Mouse (Mus musculus): ENCODE data around the gene Rab44.

DNA sequence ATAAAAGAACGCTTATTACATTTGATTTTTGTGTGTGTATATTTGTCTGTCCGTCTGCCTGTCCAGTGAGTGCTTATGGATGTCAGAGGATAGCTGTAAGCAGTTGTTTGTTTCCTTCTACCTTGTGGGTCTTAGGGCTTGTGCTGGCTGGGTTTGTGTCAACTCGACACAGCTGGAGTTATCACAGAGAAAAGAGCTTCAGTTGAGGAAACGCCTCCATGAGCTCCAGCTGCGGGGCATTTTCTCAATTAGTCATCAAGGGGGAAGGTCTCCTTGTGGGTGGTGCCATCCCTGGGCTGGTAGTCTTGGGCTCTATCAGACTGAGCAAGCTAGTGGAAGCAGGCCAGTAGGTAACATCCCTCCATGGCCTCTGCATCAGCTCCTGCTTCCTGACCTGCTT lies 46.1 kb upstream of the Rab44 start:
- TF ChIP-seq GATA1 (IDR thresholded peaks at IDR 0.05; ENCODE audit: low read length) = no peak
- TF ChIP-seq TAL1 (IDR thresholded peaks at IDR 0.05; ENCODE audit: low read length) = no peak
